Mouse (Mus musculus) layer of hippocampus, postnatal 10 days (tissue): ENCODE results near the gene C77080. TPM values are rescaled to one million over a fixed set of nuclear protein-coding genes. Genes with fewer than 3 reads are reported as not detected.

Source experiments
- DNase-seq, 2 experiments: peaks; one replicate each; pipeline ENCODE4 v3.0.0; 2021; ENCODE audit warnings: low spot score in 2 of 2
- total RNA-seq, 2 experiments: library from RNA; stranded (reverse); gene quantifications; 2 replicates each; pipeline ENCODE4 v1.2.3; 2021

Gene C77080
- total RNA-seq, 2 experiments from 2014 or later, result 11.4 to 12.1 TPM

GRCm38 (mm10) chr4:129239075-129239474 lies 22.1 kb downstream of the C77080 start:
- DNase-seq, result peak; percentile 69 to 84

- no peak for DNase-seq
Measured at GRCm38 (mm10) chr4:129238579-129239016, 22.6 kb downstream of the C77080 start.

- peak in 1 of 2 experiments; percentile 42 for DNase-seq
Measured at GRCm38 (mm10) chr4:129237843-129238441, 23.3 kb downstream of the C77080 start.

GRCm38 (mm10) chr4:129236236-129236813 lies 24.9 kb downstream of the C77080 start:
- DNase-seq, result no peak

- no peak for DNase-seq
Measured at GRCm38 (mm10) chr4:129235147-129235546, 26.1 kb downstream of the C77080 start.

- DNase-seq, result no peak
Measured at GRCm38 (mm10) chr4:129234488-129234887, 26.7 kb downstream of the C77080 start.

GRCm38 (mm10) chr4:129232561-129233360 lies 28.4 kb downstream of the C77080 start:
- no peak for DNase-seq

GRCm38 (mm10) chr4:129231594-129232450 lies 29.4 kb downstream of the C77080 start:
- no peak for DNase-seq

- DNase-seq, result no peak
Measured at GRCm38 (mm10) chr4:129230926-129231325, 30.3 kb downstream of the C77080 start.

- no peak for DNase-seq
Measured at GRCm38 (mm10) chr4:129227985-129228381, 33.2 kb downstream of the C77080 start.

- no peak for DNase-seq
Measured at GRCm38 (mm10) chr4:129227170-129227984, 33.8 kb downstream of the C77080 start.

- DNase-seq, result no peak
Measured at GRCm38 (mm10) chr4:129226441-129226963, 34.7 kb downstream of the C77080 start.

GRCm38 (mm10) chr4:129225315-129225714 lies 35.9 kb downstream of the C77080 start:
- DNase-seq, result no peak

GRCm38 (mm10) chr4:129223421-129224281 lies 37.6 kb downstream of the C77080 start:
- peak in 1 of 2 experiments; percentile 41 for DNase-seq

GRCm38 (mm10) chr4:129222019-129222925 lies 38.9 kb downstream of the C77080 start:
- no peak for DNase-seq

- DNase-seq, result no peak
Measured at GRCm38 (mm10) chr4:129221097-129222010, 39.9 kb downstream of the C77080 start.
